Mouse (Mus musculus) ES-E14 (cell line): ENCODE results near the gene Ctsw.
A peak's percentile ranks its signal among the peaks of the same experiment; 100 is the strongest.

Source experiments
- CHD2 ChIP-seq: IDR thresholded peaks from 2 replicates; pipeline ENCODE4 v1.6.1; 2014; ENCODE audit warnings: mild to moderate bottlenecking, low read depth, low read length, inconsistent platforms
- HCFC1 ChIP-seq: IDR thresholded peaks from 2 replicates; pipeline ENCODE4 v1.6.1; 2012; ENCODE audit warnings: low read length, inconsistent platforms, borderline replicate concordance; ENCODE audit not compliant: insufficient read depth
- MAFK ChIP-seq: IDR thresholded peaks from 2 replicates; pipeline ENCODE4 v1.6.1; 2014; ENCODE audit warnings: mild to moderate bottlenecking, low read depth, low read length, inconsistent platforms; ENCODE audit not compliant: insufficient read depth
- ZC3H11A ChIP-seq: IDR thresholded peaks from 2 replicates; pipeline ENCODE4 v1.6.1; 2012; ENCODE audit warnings: low read depth, mild to moderate bottlenecking, inconsistent platforms, low read length, borderline replicate concordance
- ZNF384 ChIP-seq: IDR thresholded peaks from 2 replicates; pipeline ENCODE4 v1.6.1; 2012; ENCODE audit warnings: low read depth, low read length, inconsistent platforms

GRCm38 (mm10) chr19:5448354-5449150 is 19.8 kb downstream of the Ctsw start:
- no peak for TF ChIP-seq HCFC1
- no peak for TF ChIP-seq ZNF384
- TF ChIP-seq CHD2: no peak
- TF ChIP-seq ZC3H11A: no peak
- TF ChIP-seq MAFK: peak; percentile 75
